Mouse (Mus musculus) spleen, adult 10 weeks (tissue): ENCODE data around the gene Cd3g. TPM values are rescaled to one million over a fixed set of nuclear protein-coding genes. Genes with fewer than 3 reads are reported as not detected.

Experiments used
- polyA plus RNA-seq: library from polyadenylated mRNA; stranded (reverse); fragments of 350-450 nt; fragmentation: Illumina TruSeq; extraction: RNeasy Lipid Tissue Mini Kit (QIAGEN cat#74804); gene quantifications from one replicate; pipeline ENCODE4 v1.2.3, GENCODE M21; 2015; ENCODE audit warnings: low replicate concordance; ENCODE audit not compliant: insufficient read depth

The Cd3g gene
- 219 TPM for polyA plus RNA-seq

GRCm38 (mm10) chr9:44980242-44980641 is at the start of gene Cd3g:
Cd3g (minus strand) TSS chr9:44980431.

GRCm38 (mm10) chr9:45009180-45010078 is 29.2 kb upstream of the Cd3g start, which contains the start of gene Cd3e:
Cd3e (minus strand) TSS chr9:45009627.

GRCm38 (mm10) chr9:44981676-44982075 is 1.4 kb upstream of the Cd3g start, which contains the start of gene Cd3d:
Cd3d (plus strand) TSS chr9:44981786.

GRCm38 (mm10) chr9:44965126-44965832 is 15.0 kb downstream of the Cd3g start, which contains the start of gene Ube4a:
Ube4a (minus strand) TSS chr9:44965600.

GRCm38 (mm10) chr9:44920374-44921122 is 59.7 kb downstream of the Cd3g start, which contains the start of gene Atp5l:
Atp5l (minus strand) TSS chr9:44920742.

Other genes starting within 250 kb of the Cd3g start
- 6.1 TPM for gene Phldb1, start 245.2 kb downstream of the Cd3g start, polyA plus RNA-seq
- 142 TPM for gene Arcn1, start 212.6 kb downstream of the Cd3g start, polyA plus RNA-seq
- gene Ift46, start 212.5 kb downstream of the Cd3g start, polyA plus RNA-seq: 42.3 TPM
- 0.44 TPM for gene Tmem25, start 181.1 kb downstream of the Cd3g start, polyA plus RNA-seq
- not detected for gene Ttc36, start 177.4 kb downstream of the Cd3g start, polyA plus RNA-seq
- 83.8 TPM for gene Kmt2a, start 99.1 kb downstream of the Cd3g start, polyA plus RNA-seq
- gene Atp5l, start 59.7 kb downstream of the Cd3g start, polyA plus RNA-seq: 327 TPM
- gene Ube4a, start 14.8 kb downstream of the Cd3g start, polyA plus RNA-seq: 83.4 TPM
- gene Cd3d, start 1.4 kb upstream of the Cd3g start, polyA plus RNA-seq: 76.6 TPM
- 96.4 TPM for gene Cd3e, start 29.2 kb upstream of the Cd3g start, polyA plus RNA-seq
- 1.2 TPM for gene Mpzl2, start 59.4 kb upstream of the Cd3g start, polyA plus RNA-seq
- gene Mpzl3, start 74.8 kb upstream of the Cd3g start, polyA plus RNA-seq: 10.4 TPM
- 34.5 TPM for gene Jaml, start 98.8 kb upstream of the Cd3g start, polyA plus RNA-seq
- gene Scn2b, start 137.4 kb upstream of the Cd3g start, polyA plus RNA-seq: 4.2 TPM
- gene Scn4b, start 158.0 kb upstream of the Cd3g start, polyA plus RNA-seq: 1.5 TPM
- gene BC049352, start 201.6 kb upstream of the Cd3g start, polyA plus RNA-seq: 0.50 TPM
- 0.72 TPM for gene Tmprss4, start 223.7 kb upstream of the Cd3g start, polyA plus RNA-seq